In the genomic region with DNA sequence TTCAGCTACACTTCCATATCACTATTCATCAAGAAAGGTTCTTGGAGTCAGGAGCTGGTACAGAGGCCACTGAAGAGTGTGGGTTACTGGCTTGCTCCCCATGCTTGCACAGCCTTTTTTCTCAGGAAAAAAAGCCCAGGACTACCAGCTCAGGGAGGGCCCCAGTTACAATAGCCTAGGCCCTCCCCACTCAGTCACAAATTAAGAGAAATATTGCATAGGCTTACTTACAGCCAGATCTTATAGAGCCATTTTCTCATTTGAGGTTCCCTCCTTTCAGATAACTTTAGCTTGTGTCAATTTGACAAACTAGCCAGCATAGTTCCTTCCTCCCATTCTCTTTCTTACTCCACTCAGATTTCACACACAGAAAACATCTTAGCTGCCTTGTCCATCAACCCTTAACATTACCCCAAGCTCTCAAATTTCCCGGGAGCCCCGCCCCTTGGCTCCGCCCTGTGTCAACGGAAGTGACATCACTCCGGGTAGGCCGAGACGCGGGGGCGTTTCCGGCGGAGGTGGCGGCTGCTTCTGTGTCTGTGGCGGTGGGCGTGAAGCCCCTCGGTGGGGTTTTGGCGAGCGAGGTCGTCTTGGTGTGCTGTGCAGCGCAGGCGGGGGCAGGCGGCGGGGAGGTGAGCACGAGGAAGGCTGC, we compare ENCODE assay signal across 8 mouse cellular contexts. TPM values are rescaled to one million over a fixed set of nuclear protein-coding genes. Genes with fewer than 3 reads are reported as not detected.
A peak's percentile ranks its signal among the peaks of the same experiment; 100 is the strongest.
DNase-seq lines count a peak whose midpoint lies in the region; ATAC-seq and TF ChIP-seq lines count a peak whose summit lies in the region.

A gene (plus strand): TSS at position 473 of the 652 bp plus-strand sequence.

- no peak for TF ChIP-seq CTCF in MEL (IDR thresholded peaks at IDR 0.05 in 2 of 3, conservative IDR thresholded peaks at IDR 0.05 in 1 of 3; ENCODE audit: control insufficient read depth in 1 of 3, insufficient read depth in 1 of 3, low read depth in 2 of 3, low read length in 3 of 3, poor library complexity in 1 of 3, severe bottlenecking in 1 of 3)
- no peak for TF ChIP-seq CTCF in cerebellum, adult 2 months (IDR thresholded peaks at IDR 0.05; ENCODE audit: borderline replicate concordance, insufficient read depth, low read depth, low read length)
- TF ChIP-seq CTCF in forebrain, postnatal 0 days (IDR thresholded peaks at IDR 0.05; ENCODE audit: low read depth) = no peak

- ATAC-seq in forebrain, postnatal 0 days = peak; percentile 99
- peak; percentile 94 for ATAC-seq in neural tube, embryonic 14.5 days (ENCODE audit: low read depth)

- TF ChIP-seq EP300 in MEL (IDR thresholded peaks at IDR 0.05; ENCODE audit: low read depth in 1 of 2, low read length in 2 of 2) = 0 out of 4 replicates have a peak, but pooled peaks of 1 of the 2 experiments have one; percentile 25

- H3K36me3 ChIP-seq in MEL (ENCODE audit: control insufficient read depth in 1 of 2, insufficient read depth in 2 of 2, low read length in 2 of 2) = peaks cover 3 to 8% of the 10 kb centered on the region in 2 experiments; a peak in 3 of 4 replicates
- H3K36me3 ChIP-seq in forebrain, postnatal 0 days (ENCODE audit: insufficient read depth) = 0 out of 2 replicates have a peak, but pooled peaks cover under 1% of the 10 kb centered on the region
- H3K36me3 ChIP-seq in neural tube, embryonic 14.5 days (ENCODE audit: control insufficient read depth, insufficient read depth, low read length) = 0 out of 2 replicates have a peak, but pooled peaks cover 3% of the 10 kb centered on the region

- H3K4me1 ChIP-seq in MEL (ENCODE audit: control insufficient read depth in 1 of 2, insufficient read depth in 2 of 2, low read length in 2 of 2) = peaks cover 0 to 3% of the 10 kb centered on the region in 2 experiments; a peak in 1 of 4 replicates
- H3K4me1 ChIP-seq in cerebellum, adult 2 months (ENCODE audit: control insufficient read depth, insufficient read depth, low read length) = no peaks in the 10 kb centered on the region
- H3K4me1 ChIP-seq in forebrain, postnatal 0 days (ENCODE audit: insufficient read depth) = peaks cover 11% of the 10 kb centered on the region
- H3K4me1 ChIP-seq in neural tube, embryonic 14.5 days (ENCODE audit: control insufficient read depth, insufficient read depth, low read length) = peaks cover 7% of the 10 kb centered on the region; the same call in 1 of the 2 replicates

- WGBS in cerebellum, adult 2 months = under 1% methylated on average over 23 of the region's 23 CpGs
- whole genome bisulfite sequencing in forebrain, postnatal 0 days = 2% methylated on average over 23 of the region's 23 CpGs
- under 1% methylated on average over 23 of the region's 23 CpGs for WGBS in neural tube, embryonic 14.5 days

- TF ChIP-seq RAD21 in MEL (IDR thresholded peaks at IDR 0.05; ENCODE audit: low read depth, low read length) = no peak

- peak within 1 kb of the TSS; percentile 77 for H3K4me2 ChIP-seq in forebrain, postnatal 0 days (ENCODE audit: low read depth)
- peak within 1 kb of the TSS; percentile 85 for H3K4me2 ChIP-seq in neural tube, embryonic 14.5 days (ENCODE audit: low read depth, low read length)

- H3K9me3 ChIP-seq in MEL (replicated peaks; ENCODE audit: insufficient read depth, low read length) = no peaks in the 10 kb centered on the region
- 0 out of 2 replicates have a peak, but pooled peaks cover 3% of the 10 kb centered on the region for H3K9me3 ChIP-seq in forebrain, postnatal 0 days (ENCODE audit: low read length)
- no peaks in the 10 kb centered on the region for H3K9me3 ChIP-seq in neural tube, embryonic 14.5 days (ENCODE audit: control insufficient read depth, low read length)

- intact Hi-C loops in heart, postnatal 36 days (cut with DNase I) = loop anchor here (5.0 kb wide), 1 partner anchor 46 kb away; no protein-coding TSS in a partner anchor

- peak within 1 kb of the TSS; percentile 84 to 91 for H3K4me3 ChIP-seq in MEL (ENCODE audit: control insufficient read depth in 1 of 2, insufficient read depth in 1 of 2, low read depth in 2 of 2, low read length in 2 of 2)
- peak within 1 kb of the TSS; percentile 70 for H3K4me3 ChIP-seq in cerebellum, adult 2 months (replicated peaks; ENCODE audit: insufficient read depth, low read depth, low read length)
- H3K4me3 ChIP-seq in forebrain, postnatal 0 days (ENCODE audit: low read depth, low read length) = peak within 1 kb of the TSS; percentile 73
- peak within 1 kb of the TSS; percentile 70 for H3K4me3 ChIP-seq in neural tube, embryonic 14.5 days (ENCODE audit: low read depth, low read length)

- H3K27ac ChIP-seq in MEL (ENCODE audit: control insufficient read depth, low read depth, low read length) = peak within 1 kb of the TSS; percentile 65
- peak within 1 kb of the TSS; percentile 85 for H3K27ac ChIP-seq in cerebellum, adult 2 months (ENCODE audit: insufficient read depth, low read length)
- H3K27ac ChIP-seq in forebrain, postnatal 0 days (ENCODE audit: low read depth, low read length) = peak within 1 kb of the TSS; percentile 87
- H3K27ac ChIP-seq in neural tube, embryonic 14.5 days (ENCODE audit: low read depth, low read length) = peak within 1 kb of the TSS; percentile 78

- TF ChIP-seq POLR2A in MEL (IDR thresholded peaks at IDR 0.05; ENCODE audit: control insufficient read depth in 1 of 2, insufficient read depth in 1 of 2, low read depth in 1 of 2, low read length in 2 of 2, poor library complexity in 1 of 2) = peak; percentile 51 to 73; a peak in 3 of 4 replicates
- peak; percentile 77; the same call in 1 of the 2 replicates for TF ChIP-seq POLR2A in cerebellum, adult 2 months (IDR thresholded peaks at IDR 0.05; ENCODE audit: borderline replicate concordance, insufficient read depth, low read length)

- peaks cover 1 to 2% of the 10 kb centered on the region in 2 experiments; a peak in 2 of 4 replicates for H3K27me3 ChIP-seq in MEL (ENCODE audit: control insufficient read depth in 1 of 2, insufficient read depth in 2 of 2, low read length in 2 of 2)
- no peaks in the 10 kb centered on the region for H3K27me3 ChIP-seq in cerebellum, adult 2 months (ENCODE audit: control insufficient read depth, insufficient read depth, low read length)
- no peaks in the 10 kb centered on the region for H3K27me3 ChIP-seq in forebrain, postnatal 0 days (ENCODE audit: insufficient read depth, low read length)
- H3K27me3 ChIP-seq in neural tube, embryonic 14.5 days (ENCODE audit: control insufficient read depth, insufficient read depth, low read length) = no peaks in the 10 kb centered on the region

- peaks cover 22% of the 10 kb centered on the region for H3K79me2 ChIP-seq in MEL (ENCODE audit: control insufficient read depth, insufficient read depth, low read length, poor library complexity)

- peak within 1 kb of the TSS; percentile 85 for H3K9ac ChIP-seq in MEL (ENCODE audit: control insufficient read depth, low read depth, low read length, poor library complexity, severe bottlenecking)
- H3K9ac ChIP-seq in forebrain, postnatal 0 days = peak within 1 kb of the TSS; percentile 93
- peak within 1 kb of the TSS; percentile 83 for H3K9ac ChIP-seq in neural tube, embryonic 14.5 days (replicated peaks; ENCODE audit: low read depth, low read length)

- peak; percentile 95 for DNase-seq in MEL (ENCODE audit: low read depth, low spot score)
- DNase-seq in cerebellum, adult 2 months = peak; percentile 84
- DNase-seq in forebrain, postnatal 0 days = peak; percentile 90
- peak; percentile 90 for DNase-seq in heart, postnatal 36 days
- DNase-seq in layer of hippocampus, adult 18-20 months (ENCODE audit: low spot score in 2 of 2) = peak; percentile 67 to 88
- peak; percentile 91 to 94 for DNase-seq in lung, adult 18-20 months
- peak; percentile 97 for DNase-seq in testis, postnatal 10 days (ENCODE audit: low spot score)

TF ChIP-seq in MEL, 35 proteins besides CTCF, POLR2A, EP300 and RAD21 (continues in another document):
- TF ChIP-seq GATA1 (IDR thresholded peaks at IDR 0.05; ENCODE audit: low read depth, low read length) = no peak
- TF ChIP-seq BHLHE40 (IDR thresholded peaks at IDR 0.05; ENCODE audit: borderline replicate concordance, low read depth, low read length) = no peak
- TF ChIP-seq JUND (IDR thresholded peaks at IDR 0.05; ENCODE audit: low read depth, low read length) = no peak
- no peak for TF ChIP-seq TAL1 (IDR thresholded peaks at IDR 0.05; ENCODE audit: low read length)
- TF ChIP-seq MXI1 (IDR thresholded peaks at IDR 0.05; ENCODE audit: low read depth, low read length) = no peak
- TF ChIP-seq MEF2A (IDR thresholded peaks at IDR 0.05; ENCODE audit: extremely low read depth, insufficient replicate concordance, low read depth, low read length, poor library complexity, severe bottlenecking) = no peak
- no peak for TF ChIP-seq CHD1 (IDR thresholded peaks at IDR 0.05; ENCODE audit: low read depth, low read length)
- peak; percentile 29; the same call in 1 of the 2 replicates for TF ChIP-seq TCF12 (IDR thresholded peaks at IDR 0.05; ENCODE audit: low read depth, low read length)
- peak; percentile 83; the same call in 1 of the 2 replicates for TF ChIP-seq POLR2AphosphoS2 (IDR thresholded peaks at IDR 0.05; ENCODE audit: low read length)
- TF ChIP-seq ETS1 (IDR thresholded peaks at IDR 0.05; ENCODE audit: low read depth, low read length) = 0 out of 2 replicates have a peak, but pooled peaks have one; percentile 45
- TF ChIP-seq MAFK (IDR thresholded peaks at IDR 0.05; ENCODE audit: borderline replicate concordance, low read depth, low read length) = no peak
- no peak for TF ChIP-seq USF1 (IDR thresholded peaks at IDR 0.05; ENCODE audit: low read depth, low read length)
- no peak for TF ChIP-seq MYC (IDR thresholded peaks at IDR 0.05; ENCODE audit: low read depth, low read length)
- no peak for TF ChIP-seq ZC3H11A (IDR thresholded peaks at IDR 0.05; ENCODE audit: low read depth, low read length)
- TF ChIP-seq SIN3A (IDR thresholded peaks at IDR 0.05; ENCODE audit: low read length) = peak; percentile 69
- no peak for TF ChIP-seq MYB (IDR thresholded peaks at IDR 0.05; ENCODE audit: low read depth, low read length)
- TF ChIP-seq POLR2AphosphoS5 (IDR thresholded peaks at IDR 0.05; ENCODE audit: borderline replicate concordance, low read depth, low read length) = no peak
- no peak for TF ChIP-seq NRF1 (IDR thresholded peaks at IDR 0.05; ENCODE audit: insufficient read depth, low read depth, low read length, poor library complexity, severe bottlenecking)
- no peak for TF ChIP-seq ZKSCAN1 (IDR thresholded peaks at IDR 0.05; ENCODE audit: low read depth, low read length)

RNA-seq across cellular contexts. Expression of the gene that starts here (rescaled TPM):
- total RNA-seq in MEL (2012; rRNA removed) = 7.2 and 8.0 TPM in 2 replicates
- 10 to 100 TPM in 1 of 2 experiments, not detected in 1; 25.7 TPM for polyA plus RNA-seq in MEL (2012; ENCODE audit: insufficient read depth in 1 of 2, insufficient read length in 2 of 2, low read depth in 1 of 2, low replicate concordance in 2 of 2, missing spikeins in 1 of 2)
- polyA plus RNA-seq in cerebellum, adult 2 months (2012; rRNA removed) = 16.1 TPM in 2 replicates
- total RNA-seq in forebrain, postnatal 0 days (2014; rRNA removed) = 7.2 and 10.2 TPM in 2 replicates
- 23.5 and 27.8 TPM in 2 replicates for polyA plus RNA-seq in forebrain, postnatal 0 days (2015; fragmentation: Nextera tagmentation; extraction: Ambion mirVana)
- total RNA-seq in heart, postnatal 36 days (2021) = 1 to 10 TPM; 5.0 to 5.2 TPM
- 10 to 100 TPM; 14.7 to 14.8 TPM for total RNA-seq in layer of hippocampus, adult 18-20 months (2021)
- polyA plus RNA-seq in neural tube, embryonic 14.5 days (2014; fragmentation: Nextera tagmentation; extraction: Ambion mirVana) = 21.9 and 26.3 TPM in 2 replicates

Comparison
In these comparisons a context has a peak if more than half of its experiments do, and no peak if none do; other contexts are left out.
1. Peak in every context shown above with its lines: DNase-seq, ATAC-seq, H3K4me3 ChIP-seq and H3K27ac ChIP-seq.